Mouse (Mus musculus) layer of hippocampus, adult 2 months (tissue): ENCODE measurements at regions not wholly inside any gene's neighbourhood (a gene's known extent, or its start where the extent isn't known, plus 50 kb on each side); places are given as distances from the start of the nearest gene placed in this dataset.
A peak's percentile ranks its signal among the peaks of the same experiment; 100 is the strongest.

Experiments used
- DNase-seq, 2 experiments: peaks; one replicate each; pipeline ENCODE4 v3.0.0; 2022; ENCODE audit warnings: low spot score in 2 of 2
- H3K27ac ChIP-seq: fragments of 200-600 bp; 2 replicates; pipeline ENCODE4 v1.8.1; 2022
- H3K4me3 ChIP-seq: fragments of 200-600 bp; 2 replicates; pipeline ENCODE4 v1.8.1; 2022; ENCODE audit warnings: mild to moderate bottlenecking
- CTCF ChIP-seq: fragments of 200-600 bp; conservative IDR thresholded peaks from 2 replicates; pipeline ENCODE4 v1.8.1; 2022; ENCODE audit warnings: antibody characterized with exemption, mild to moderate bottlenecking, moderate library complexity

DNA sequence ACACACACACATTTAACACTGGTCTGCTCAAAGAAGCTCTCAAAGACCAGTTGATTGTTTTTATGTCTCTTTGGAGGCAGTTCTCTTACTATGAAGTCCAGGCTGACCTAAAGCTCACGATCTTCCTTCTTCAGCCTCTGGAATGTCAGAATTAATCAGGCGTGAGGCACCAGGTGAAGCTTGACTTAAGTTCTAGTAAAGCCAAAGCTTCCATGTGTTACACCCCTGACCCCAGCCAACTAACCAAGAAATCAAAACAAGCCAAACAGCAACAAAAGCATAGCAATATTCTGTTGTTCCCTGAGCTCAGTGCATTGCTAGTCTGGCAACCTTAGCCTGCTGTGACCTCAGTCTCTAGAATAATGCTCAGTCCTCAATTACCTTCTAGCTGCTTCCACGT is 120.0 kb upstream of the Ptbp2 start:
- DNase-seq = no peak
- TF ChIP-seq CTCF = no peak
- Histone ChIP-seq H3K4me3 (no peak overlapping the region), H3K27ac (no peak overlapping the region)

DNA sequence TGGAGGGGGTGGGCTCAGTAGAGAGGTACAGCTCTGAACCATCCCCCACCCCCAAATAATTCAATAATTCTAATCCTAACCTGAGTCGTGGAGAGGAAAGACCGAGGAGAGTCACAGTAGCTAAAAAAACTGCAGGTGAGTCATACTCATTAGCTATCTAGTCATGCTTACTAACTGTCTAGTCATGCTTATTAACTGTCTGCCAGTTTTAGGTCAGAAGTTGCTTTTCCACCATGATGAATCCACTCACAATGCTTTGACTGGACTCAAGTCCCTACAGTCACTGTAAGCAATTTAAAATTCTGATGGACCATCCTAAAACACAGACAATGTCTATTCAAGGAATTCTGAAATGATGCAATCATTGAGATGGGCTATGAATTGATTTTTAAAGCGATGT is 110.9 kb upstream of the Ptbp2 start:
- no peak for TF ChIP-seq CTCF
- Histone ChIP-seq H3K4me3 (no peak overlapping the region), H3K27ac (no peak overlapping the region)
- DNase-seq = no peak

DNA sequence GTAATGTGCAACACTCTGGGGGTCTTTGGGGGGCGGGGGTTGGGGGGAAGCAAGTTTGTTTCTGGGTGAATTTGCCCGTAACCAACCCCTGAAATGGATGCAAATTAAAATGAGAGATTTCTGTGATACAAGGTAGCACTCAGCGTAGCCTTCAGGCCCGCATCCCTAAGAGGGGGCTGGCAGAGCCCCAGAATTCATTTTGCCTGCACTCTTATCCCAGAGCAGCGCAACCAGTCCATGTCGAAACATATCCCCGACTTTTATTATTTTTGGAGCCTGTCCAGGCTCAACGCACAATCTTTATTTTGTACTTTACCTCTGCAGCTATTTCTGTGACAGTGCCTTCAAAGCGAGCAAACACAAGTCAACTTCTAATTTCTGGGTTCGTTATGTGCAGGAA is 109.8 kb upstream of the Ptbp2 start:
- H3K27ac ChIP-seq = peak overlapping the region; percentile 86; the same call in 1 of the 2 replicates
- TF ChIP-seq CTCF = no peak
- no peak for DNase-seq
- H3K4me3 ChIP-seq = peak overlapping the region; percentile 45

DNA sequence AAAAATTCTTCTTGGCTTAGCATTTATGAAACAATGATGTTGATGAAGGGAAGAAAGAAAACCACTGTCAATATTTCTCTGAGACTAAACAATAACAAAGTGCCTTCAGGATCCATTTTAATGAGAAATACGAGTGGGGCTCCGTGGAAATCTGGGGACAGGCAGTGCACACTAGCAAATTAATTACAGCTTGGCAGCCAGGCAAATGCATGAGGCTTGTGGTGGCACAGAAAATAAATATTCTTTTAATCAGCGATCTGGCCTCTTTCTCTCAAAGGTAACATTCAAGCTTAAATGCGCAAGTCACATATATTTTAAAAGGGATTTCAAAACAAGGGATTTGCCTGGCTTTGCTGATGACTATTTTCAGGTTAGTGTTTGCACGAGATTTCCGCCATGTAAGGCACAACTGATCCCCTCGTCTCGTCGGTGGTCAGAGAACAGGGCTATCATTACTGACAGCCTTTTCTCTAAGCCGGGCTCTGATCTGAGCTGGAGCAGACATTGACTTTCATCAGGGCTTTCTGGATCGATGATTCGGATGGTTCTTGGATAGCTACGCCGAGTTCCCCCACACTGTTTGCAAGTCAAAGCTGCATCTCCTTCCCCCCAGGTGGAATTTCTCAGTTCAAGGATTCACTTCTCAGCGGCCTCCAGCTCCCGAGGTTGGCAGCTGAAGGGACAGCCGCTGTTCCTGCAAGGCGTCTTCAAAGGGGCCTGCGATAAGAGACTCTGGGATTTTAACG is 109.1 kb upstream of the Ptbp2 start:
- peak overlapping the region; percentile 86 for H3K27ac ChIP-seq
- DNase-seq = peak in 1 of 2 experiments; percentile 14
- peak overlapping the region; percentile 45 for H3K4me3 ChIP-seq
- TF ChIP-seq CTCF = no peak

DNA sequence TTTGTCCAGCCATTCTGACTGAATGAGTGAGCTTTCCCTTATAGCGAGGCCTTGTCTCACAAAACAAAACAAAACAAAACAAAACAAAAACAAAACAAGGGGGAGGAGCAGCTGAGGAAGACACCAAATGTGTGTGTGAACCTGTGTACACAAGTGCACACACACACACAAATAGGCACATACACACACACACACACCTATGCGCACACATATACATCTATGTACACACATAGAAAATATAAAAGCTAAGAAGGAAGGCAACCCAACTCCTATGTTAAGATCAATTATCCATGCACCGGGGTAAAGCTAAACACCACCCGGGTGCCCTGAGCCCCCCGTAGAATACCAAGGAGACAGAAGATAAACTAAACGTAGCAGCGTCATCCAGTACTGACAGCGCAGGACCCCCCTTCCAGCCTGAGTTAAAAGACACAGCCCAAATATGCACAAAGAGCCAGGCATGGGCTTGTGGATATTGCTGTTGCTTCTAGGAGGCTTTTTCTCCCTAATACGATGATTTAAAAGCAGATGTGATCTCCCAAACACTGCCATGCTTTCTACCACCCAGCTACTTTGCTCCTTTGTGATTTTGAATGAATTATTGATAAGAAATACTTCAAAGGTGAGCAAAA is 108.4 kb upstream of the Ptbp2 start:
- peak overlapping the region; percentile 86; the same call in 1 of the 2 replicates for H3K27ac ChIP-seq
- TF ChIP-seq CTCF = no peak
- no peak overlapping the region for H3K4me3 ChIP-seq
- no peak for DNase-seq

DNA sequence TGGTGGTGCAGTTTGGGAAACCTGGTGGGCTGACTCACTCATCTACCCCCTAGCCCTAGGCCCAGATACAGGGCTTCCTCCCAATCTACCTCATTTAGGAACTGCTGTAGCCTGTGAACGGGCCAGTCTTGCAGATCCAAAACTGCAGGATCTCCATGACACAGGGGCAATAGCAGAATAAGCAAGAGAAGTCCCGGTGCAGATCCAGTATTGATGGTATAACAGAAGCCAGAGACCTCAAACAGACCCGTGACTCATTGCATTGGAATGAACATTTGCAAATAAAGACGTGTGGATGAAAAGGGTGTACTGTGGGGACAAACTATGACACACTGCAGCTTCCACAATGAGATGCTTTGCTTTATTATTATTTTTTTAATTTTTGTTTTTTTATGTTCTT is 106.6 kb upstream of the Ptbp2 start:
- H3K27ac ChIP-seq = no peak overlapping the region
- no peak for DNase-seq
- TF ChIP-seq CTCF = no peak
- H3K4me3 ChIP-seq = no peak overlapping the region

DNA sequence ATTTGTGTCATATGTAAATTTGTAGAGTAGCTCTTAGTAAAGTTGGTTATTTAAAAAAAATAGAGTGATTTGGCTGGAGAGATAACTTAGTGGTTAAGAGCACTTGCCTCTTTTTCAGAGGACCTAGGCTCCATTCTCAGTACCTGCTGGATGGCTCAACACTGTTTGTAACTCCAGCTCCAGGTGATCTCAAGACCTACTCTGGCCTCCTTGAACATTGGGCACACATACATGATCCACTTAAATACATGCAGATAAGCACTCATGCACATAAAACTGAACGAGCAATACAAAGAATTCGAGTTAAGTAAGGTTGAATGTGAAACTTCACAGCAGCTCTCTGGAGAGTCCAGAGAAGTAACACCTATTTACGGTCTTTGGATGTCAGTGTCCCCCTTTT is 104.2 kb upstream of the Ptbp2 start:
- DNase-seq = no peak
- Histone ChIP-seq H3K27ac (no peak overlapping the region), H3K4me3 (no peak overlapping the region)
- TF ChIP-seq CTCF = no peak

DNA sequence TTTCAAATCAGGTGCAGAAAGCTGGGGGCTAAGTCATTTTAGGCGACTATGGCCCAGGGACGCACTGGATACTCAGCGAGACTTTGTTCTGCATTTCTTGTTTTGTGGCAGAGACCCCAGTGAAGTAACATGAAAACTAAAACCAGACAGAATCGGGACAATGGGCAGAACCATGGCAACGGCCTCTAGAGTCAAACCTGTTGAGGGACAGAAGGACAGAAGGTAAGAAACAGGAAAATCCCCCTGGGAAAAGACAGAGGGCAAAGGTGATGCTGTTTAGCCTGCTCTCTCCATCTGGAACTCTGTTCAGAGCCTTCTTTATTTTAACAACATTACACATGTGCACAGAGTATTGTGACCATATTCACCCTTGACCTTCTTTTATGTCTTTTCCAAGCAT is 92.1 kb upstream of the Ptbp2 start:
- no peak for DNase-seq
- no peak overlapping the region for H3K4me3 ChIP-seq
- TF ChIP-seq CTCF = no peak
- no peak overlapping the region for H3K27ac ChIP-seq

DNA sequence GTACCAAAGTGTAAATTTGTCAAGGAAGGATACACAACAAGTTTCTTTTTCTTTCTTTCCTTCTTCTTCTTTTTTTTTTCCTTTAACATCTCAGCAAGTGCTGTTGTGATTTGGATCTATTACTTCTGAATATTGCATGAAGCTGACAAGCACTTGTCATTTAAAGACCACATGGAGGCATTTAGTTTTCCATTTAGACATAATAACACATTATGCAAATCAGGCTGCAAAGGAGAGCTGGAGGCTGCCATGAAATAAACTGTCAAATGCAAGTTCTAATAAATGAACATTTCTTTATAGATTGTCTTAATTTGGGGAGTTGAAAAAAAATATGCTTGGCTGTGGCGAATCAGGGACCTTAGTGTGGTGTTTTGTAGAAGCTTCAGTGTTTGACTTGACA is 90.8 kb upstream of the Ptbp2 start:
- H3K4me3 ChIP-seq = no peak overlapping the region
- no peak for TF ChIP-seq CTCF
- no peak for DNase-seq
- H3K27ac ChIP-seq = no peak overlapping the region

DNA sequence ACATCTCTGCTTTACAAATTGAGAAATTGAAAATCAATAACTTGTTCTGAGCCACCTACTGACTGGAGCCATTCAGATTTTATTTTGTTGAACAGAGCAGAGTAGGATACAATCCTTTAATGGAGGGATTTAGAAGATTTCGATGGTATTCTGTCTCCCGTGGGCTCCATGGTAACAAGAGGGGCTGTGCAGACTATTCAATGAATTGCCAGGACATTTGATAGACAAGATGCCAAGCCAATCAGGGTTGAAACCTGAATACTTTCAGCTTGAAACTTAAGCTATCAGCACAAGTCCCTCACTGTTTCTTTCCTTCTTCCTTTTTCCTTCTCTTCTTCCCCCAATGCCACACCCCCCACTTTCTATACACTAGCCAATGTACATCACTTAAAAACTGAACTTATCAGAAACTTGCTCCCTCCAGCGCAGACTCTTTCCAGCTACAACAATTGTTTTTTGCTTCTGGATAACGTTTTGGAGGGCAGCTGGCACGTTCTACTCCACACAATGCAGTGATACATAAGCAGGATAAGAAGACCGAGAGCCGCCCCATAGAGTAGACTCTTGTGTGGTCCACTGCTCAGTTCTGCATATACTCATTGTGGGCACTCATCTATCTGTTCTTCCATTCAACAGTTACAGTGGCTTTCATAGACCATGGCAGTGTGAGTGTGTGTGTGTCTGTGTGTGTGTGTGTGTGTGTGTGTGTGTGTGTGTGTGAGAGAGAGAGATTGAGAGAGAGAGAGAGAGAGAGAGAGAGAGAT is 78.1 kb upstream of the Ptbp2 start:
- peak overlapping the region; percentile 47 for H3K4me3 ChIP-seq
- no peak overlapping the region for H3K27ac ChIP-seq
- peak; percentile 70 to 75 for DNase-seq
- TF ChIP-seq CTCF = no peak
